Mouse (Mus musculus): ENCODE measurements at regions not wholly inside any gene's neighbourhood (a gene's known extent, or its start where the extent isn't known, plus 50 kb on each side); places are given as distances from the start of the nearest gene placed in this dataset.
"Not testable (repeated sequence)": the region's sequence is repeated elsewhere in the genome, so short reads cannot be mapped to it uniquely, and the experiment has no call there.

- not testable (repeated sequence) for H3ac ChIP-seq (ENCODE audit: control insufficient read depth, insufficient read length); H3K4me2 ChIP-seq (ENCODE audit: low read depth); H3K4me3 ChIP-seq; H3K36me3 ChIP-seq (ENCODE audit: control insufficient read depth, insufficient read depth); H3K79me2 ChIP-seq (ENCODE audit: control insufficient read depth, insufficient read depth); H3K27me3 ChIP-seq (ENCODE audit: control insufficient read depth, insufficient read depth, insufficient read length)
Measured at GRCm38 (mm10) chr12:117327086-117327485, 189.2 kb upstream of the Rapgef5 start.

GRCm38 (mm10) chr12:117330418-117330817 is 185.9 kb upstream of the Rapgef5 start:
- H3K27me3 ChIP-seq (ENCODE audit: control insufficient read depth, insufficient read depth, insufficient read length) = no peaks in the 10 kb centered on the region
- no peak overlapping the region for H3K4me3 ChIP-seq
- H3ac ChIP-seq (ENCODE audit: control insufficient read depth, insufficient read length) = no peak overlapping the region
- H3K79me2 ChIP-seq (ENCODE audit: control insufficient read depth, insufficient read depth) = no peaks in the 10 kb centered on the region
- H3K4me2 ChIP-seq (ENCODE audit: low read depth) = no peak overlapping the region
- no peaks in the 10 kb centered on the region for H3K36me3 ChIP-seq (ENCODE audit: control insufficient read depth, insufficient read depth)
- no peak for TF ChIP-seq CEBPB (IDR thresholded peaks at IDR 0.05; ENCODE audit: insufficient read depth, poor library complexity, severe bottlenecking)
- TF ChIP-seq REST (IDR thresholded peaks at IDR 0.05; ENCODE audit: insufficient read depth, insufficient read length) = no peak
- TF ChIP-seq POLR2AphosphoS2 (IDR thresholded peaks at IDR 0.05; ENCODE audit: insufficient read length, low read depth) = no peak
- no peak for TF ChIP-seq POLR2A (IDR thresholded peaks at IDR 0.05; ENCODE audit: insufficient read length, low read depth)
- TF ChIP-seq MYOG (IDR thresholded peaks at IDR 0.05; ENCODE audit: control insufficient read depth in 1 of 3, insufficient read depth in 1 of 3, insufficient read length in 2 of 3, low read depth in 2 of 3) = no peak
- TF ChIP-seq MYOD1 (IDR thresholded peaks at IDR 0.05; ENCODE audit: control insufficient read depth in 1 of 3, insufficient read length in 2 of 3, low read depth in 2 of 3) = no peak

- H3K4me2 ChIP-seq (ENCODE audit: low read depth) = no peak overlapping the region
Measured at GRCm38 (mm10) chr12:117336856-117337255, 179.4 kb upstream of the Rapgef5 start.

GRCm38 (mm10) chr12:117342321-117342720 is 174.0 kb upstream of the Rapgef5 start:
- Histone ChIP-seq H3K4me3 (no peak overlapping the region), H3K27me3 (ENCODE audit: control insufficient read depth, insufficient read depth, insufficient read length) (peaks cover 4% of the 10 kb centered on the region), H3K79me2 (ENCODE audit: control insufficient read depth, insufficient read depth) (no peaks in the 10 kb centered on the region), H3K36me3 (ENCODE audit: control insufficient read depth, insufficient read depth) (no peaks in the 10 kb centered on the region), H3ac (ENCODE audit: control insufficient read depth, insufficient read length) (no peak overlapping the region), H3K4me2 (ENCODE audit: low read depth) (no peak overlapping the region)
- no peak for TF ChIP-seq TCF12 (IDR thresholded peaks at IDR 0.05; ENCODE audit: insufficient read depth, poor library complexity, severe bottlenecking)
- no peak for TF ChIP-seq REST (IDR thresholded peaks at IDR 0.05; ENCODE audit: insufficient read depth, insufficient read length)
- no peak for TF ChIP-seq MYOD1 (IDR thresholded peaks at IDR 0.05; ENCODE audit: control insufficient read depth in 1 of 3, insufficient read length in 2 of 3, low read depth in 2 of 3)
- no peak for TF ChIP-seq TCF3 (IDR thresholded peaks at IDR 0.05; ENCODE audit: insufficient read length, low read depth)
- no peak for TF ChIP-seq POLR2A (IDR thresholded peaks at IDR 0.05; ENCODE audit: insufficient read length, low read depth)
- TF ChIP-seq USF1 (IDR thresholded peaks at IDR 0.05; ENCODE audit: low read depth) = no peak
- TF ChIP-seq CEBPB (IDR thresholded peaks at IDR 0.05; ENCODE audit: insufficient read depth, poor library complexity, severe bottlenecking) = no peak

More at GRCm38 (mm10) chr12:117336856-117337255, 179.4 kb upstream of the Rapgef5 start:
- Histone ChIP-seq H3K4me3 (no peak overlapping the region), H3K36me3 (ENCODE audit: control insufficient read depth, insufficient read depth) (no peaks in the 10 kb centered on the region), H3K79me2 (ENCODE audit: control insufficient read depth, insufficient read depth) (no peaks in the 10 kb centered on the region), H3K27me3 (ENCODE audit: control insufficient read depth, insufficient read depth, insufficient read length) (no peaks in the 10 kb centered on the region), H3ac (ENCODE audit: control insufficient read depth, insufficient read length) (no peak overlapping the region)
- TF ChIP-seq MYOG (IDR thresholded peaks at IDR 0.05; ENCODE audit: control insufficient read depth in 1 of 3, insufficient read depth in 1 of 3, insufficient read length in 2 of 3, low read depth in 2 of 3) (no peak), E2F4 (IDR thresholded peaks at IDR 0.05; ENCODE audit: insufficient read depth) (no peak), POLR2A (IDR thresholded peaks at IDR 0.05; ENCODE audit: insufficient read length, low read depth) (no peak), TCF12 (IDR thresholded peaks at IDR 0.05; ENCODE audit: insufficient read depth, poor library complexity, severe bottlenecking) (no peak), USF1 (IDR thresholded peaks at IDR 0.05; ENCODE audit: low read depth) (no peak), REST (IDR thresholded peaks at IDR 0.05; ENCODE audit: insufficient read depth, insufficient read length) (no peak), TCF3 (IDR thresholded peaks at IDR 0.05; ENCODE audit: insufficient read length, low read depth) (no peak), CEBPB (IDR thresholded peaks at IDR 0.05; ENCODE audit: insufficient read depth, poor library complexity, severe bottlenecking) (no peak), MYOD1 (IDR thresholded peaks at IDR 0.05; ENCODE audit: control insufficient read depth in 1 of 3, insufficient read length in 2 of 3, low read depth in 2 of 3) (no peak), POLR2AphosphoS2 (IDR thresholded peaks at IDR 0.05; ENCODE audit: insufficient read length, low read depth) (no peak), SRF (IDR thresholded peaks at IDR 0.05; ENCODE audit: control insufficient read depth, insufficient read length, low read depth) (no peak), MAX (IDR thresholded peaks at IDR 0.05; ENCODE audit: low read depth) (no peak)

- Histone ChIP-seq H3K36me3 (ENCODE audit: control insufficient read depth, insufficient read depth) (no peaks in the 10 kb centered on the region), H3K4me3 (no peak overlapping the region), H3K27me3 (ENCODE audit: control insufficient read depth, insufficient read depth, insufficient read length) (peaks cover 4% of the 10 kb centered on the region), H3K4me2 (ENCODE audit: low read depth) (no peak overlapping the region), H3K79me2 (ENCODE audit: control insufficient read depth, insufficient read depth) (no peaks in the 10 kb centered on the region), H3ac (ENCODE audit: control insufficient read depth, insufficient read length) (no peak overlapping the region)
- TF ChIP-seq TCF12 (IDR thresholded peaks at IDR 0.05; ENCODE audit: insufficient read depth, poor library complexity, severe bottlenecking) (no peak), E2F4 (IDR thresholded peaks at IDR 0.05; ENCODE audit: insufficient read depth) (no peak), MAX (IDR thresholded peaks at IDR 0.05; ENCODE audit: low read depth) (no peak), MYOD1 (IDR thresholded peaks at IDR 0.05; ENCODE audit: control insufficient read depth in 1 of 3, insufficient read length in 2 of 3, low read depth in 2 of 3) (no peak), TCF3 (IDR thresholded peaks at IDR 0.05; ENCODE audit: insufficient read length, low read depth) (no peak), USF1 (IDR thresholded peaks at IDR 0.05; ENCODE audit: low read depth) (no peak), POLR2A (IDR thresholded peaks at IDR 0.05; ENCODE audit: insufficient read length, low read depth) (no peak), CEBPB (IDR thresholded peaks at IDR 0.05; ENCODE audit: insufficient read depth, poor library complexity, severe bottlenecking) (no peak)
Measured at GRCm38 (mm10) chr12:117343121-117343520, 173.2 kb upstream of the Rapgef5 start.

GRCm38 (mm10) chr12:117343605-117344004 is 172.7 kb upstream of the Rapgef5 start:
- not testable (repeated sequence) for H3ac ChIP-seq (ENCODE audit: control insufficient read depth, insufficient read length); H3K79me2 ChIP-seq (ENCODE audit: control insufficient read depth, insufficient read depth); H3K4me3 ChIP-seq; H3K36me3 ChIP-seq (ENCODE audit: control insufficient read depth, insufficient read depth); H3K27me3 ChIP-seq (ENCODE audit: control insufficient read depth, insufficient read depth, insufficient read length); H3K4me2 ChIP-seq (ENCODE audit: low read depth)

Measured in myocyte (in vitro differentiated cells).